Mouse (Mus musculus): ENCODE measurements around the gene Pdgfb. TPM values are rescaled to one million over a fixed set of nuclear protein-coding genes. Genes with fewer than 3 reads are reported as not detected.

The Pdgfb gene
- polyA plus RNA-seq, 1 experiment from 2014 or later: 8.0 TPM

DNA sequence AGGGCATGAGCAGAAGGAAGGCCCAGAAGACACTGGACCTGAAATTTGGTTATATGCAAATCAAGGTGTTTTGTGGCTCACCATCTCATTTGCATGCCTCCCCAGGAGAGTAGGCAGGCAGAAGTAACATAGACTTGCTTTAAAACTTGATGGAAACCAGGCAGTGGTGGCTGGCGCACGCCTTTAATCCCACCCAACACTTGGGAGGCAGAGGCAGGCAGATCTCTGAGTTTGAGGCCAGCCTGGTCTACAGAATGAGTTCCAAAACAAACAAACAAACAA lies 23.3 kb upstream of the Pdgfb start:
- H3K4me3 ChIP-seq (ENCODE audit: low read length): no peak overlapping the region
- H3K4me1 ChIP-seq (ENCODE audit: control insufficient read depth, insufficient read depth, low read depth, low read length): no peaks in the 10 kb centered on the region
- H3K9me3 ChIP-seq (ENCODE audit: control insufficient read depth, low read length): no peaks in the 10 kb centered on the region
- no peaks in the 10 kb centered on the region for H3K27me3 ChIP-seq (replicated peaks; ENCODE audit: control insufficient read depth, insufficient read depth, low read length)
- no peak overlapping the region for H3K4me2 ChIP-seq (ENCODE audit: low read length)
- no peaks in the 10 kb centered on the region for H3K36me3 ChIP-seq (ENCODE audit: control insufficient read depth, insufficient read depth, low read length)
- no peak for ATAC-seq
- no peak overlapping the region for H3K9ac ChIP-seq (ENCODE audit: low read depth, low read length)
- WGBS: 100% methylated on average over 2 of the region's 2 CpGs
- H3K27ac ChIP-seq (ENCODE audit: low read depth, low read length): no peak overlapping the region

DNA sequence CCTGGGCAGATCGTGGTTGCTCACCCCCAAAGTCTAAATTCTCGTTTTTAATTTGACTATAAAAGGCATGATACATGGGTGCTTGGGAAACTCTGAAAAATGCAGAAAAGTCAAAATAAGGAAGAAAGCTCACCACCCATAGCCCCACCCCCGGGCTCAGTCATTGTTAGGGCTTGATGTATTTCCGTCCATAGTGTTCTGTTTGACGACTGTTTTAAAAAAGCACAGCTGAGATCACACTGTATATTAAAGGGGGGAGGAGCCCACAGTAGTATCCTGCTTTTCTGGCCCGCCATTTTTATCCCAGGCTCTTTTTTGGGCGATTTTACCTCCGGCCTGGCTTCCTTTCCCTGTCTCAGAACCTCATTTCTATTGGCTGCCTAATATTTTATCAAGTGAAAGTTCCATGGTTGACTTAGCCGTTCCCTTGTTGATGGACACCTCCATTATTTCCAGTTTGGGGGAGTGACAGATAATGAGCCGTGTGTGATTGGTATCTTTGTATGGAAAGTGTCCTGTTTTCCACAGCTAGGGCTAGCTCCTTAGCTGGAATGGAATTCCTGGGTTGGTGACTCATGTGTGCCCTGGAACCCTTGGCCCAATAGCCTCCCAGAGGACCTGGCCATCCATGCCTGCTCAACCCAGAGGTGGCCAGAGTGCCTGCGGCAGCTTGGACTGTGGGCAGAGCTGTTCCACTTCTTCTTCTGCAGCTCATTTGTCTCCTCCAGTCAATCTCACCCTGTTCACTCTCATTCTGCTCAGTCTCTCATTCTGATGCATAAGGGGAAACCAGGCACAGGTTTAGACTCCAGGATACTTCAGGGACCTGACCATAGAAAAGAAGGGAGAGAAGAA lies 22.7 kb upstream of the Pdgfb start:
- WGBS: 78% methylated on average over 11 of the region's 11 CpGs
- Histone ChIP-seq H3K9me3 (ENCODE audit: control insufficient read depth, low read length) (no peaks in the 10 kb centered on the region), H3K4me2 (ENCODE audit: low read length) (no peak overlapping the region), H3K9ac (ENCODE audit: low read depth, low read length) (no peak overlapping the region), H3K36me3 (ENCODE audit: control insufficient read depth, insufficient read depth, low read length) (no peaks in the 10 kb centered on the region), H3K4me1 (ENCODE audit: control insufficient read depth, insufficient read depth, low read depth, low read length) (no peaks in the 10 kb centered on the region), H3K4me3 (ENCODE audit: low read length) (no peak overlapping the region), H3K27ac (ENCODE audit: low read depth, low read length) (no peak overlapping the region), H3K27me3 (replicated peaks; ENCODE audit: control insufficient read depth, insufficient read depth, low read length) (no peaks in the 10 kb centered on the region)
- ATAC-seq: no peak

DNA sequence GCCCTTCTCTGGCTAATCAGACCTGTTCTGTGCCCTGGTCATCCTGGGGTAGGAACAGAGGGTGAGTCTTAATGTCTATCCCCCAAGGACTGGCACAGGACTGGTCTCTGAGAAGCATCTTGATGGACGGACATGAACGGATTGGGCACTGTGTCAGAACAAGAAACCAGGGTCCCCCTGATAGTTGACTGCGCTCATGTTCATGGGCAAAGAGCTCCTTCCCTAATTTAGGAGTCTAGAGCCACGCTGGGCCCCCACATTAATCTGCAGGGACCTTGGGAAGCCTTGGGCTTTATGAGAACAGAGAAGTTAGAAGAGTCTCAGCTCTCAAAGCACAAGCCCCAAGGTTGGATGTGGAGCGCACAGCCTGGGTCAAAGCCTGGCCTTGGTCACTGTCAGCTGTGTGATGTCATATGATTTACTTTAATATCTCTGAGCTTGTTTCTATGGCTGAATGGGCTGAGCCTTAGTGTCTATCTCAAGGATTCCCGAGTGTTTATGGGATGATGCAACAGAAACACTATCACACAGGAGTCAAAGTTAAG lies 20.6 kb upstream of the Pdgfb start:
- H3K4me3 ChIP-seq (ENCODE audit: low read length): no peak overlapping the region
- ATAC-seq: no peak
- 86% methylated on average over 6 of the region's 6 CpGs for WGBS
- H3K9me3 ChIP-seq (ENCODE audit: control insufficient read depth, low read length): no peaks in the 10 kb centered on the region
- H3K36me3 ChIP-seq (ENCODE audit: control insufficient read depth, insufficient read depth, low read length): no peaks in the 10 kb centered on the region
- no peak overlapping the region for H3K9ac ChIP-seq (ENCODE audit: low read depth, low read length)
- no peak overlapping the region for H3K27ac ChIP-seq (ENCODE audit: low read depth, low read length)
- no peaks in the 10 kb centered on the region for H3K27me3 ChIP-seq (replicated peaks; ENCODE audit: control insufficient read depth, insufficient read depth, low read length)
- no peaks in the 10 kb centered on the region for H3K4me1 ChIP-seq (ENCODE audit: control insufficient read depth, insufficient read depth, low read depth, low read length)
- H3K4me2 ChIP-seq (ENCODE audit: low read length): no peak overlapping the region

DNA sequence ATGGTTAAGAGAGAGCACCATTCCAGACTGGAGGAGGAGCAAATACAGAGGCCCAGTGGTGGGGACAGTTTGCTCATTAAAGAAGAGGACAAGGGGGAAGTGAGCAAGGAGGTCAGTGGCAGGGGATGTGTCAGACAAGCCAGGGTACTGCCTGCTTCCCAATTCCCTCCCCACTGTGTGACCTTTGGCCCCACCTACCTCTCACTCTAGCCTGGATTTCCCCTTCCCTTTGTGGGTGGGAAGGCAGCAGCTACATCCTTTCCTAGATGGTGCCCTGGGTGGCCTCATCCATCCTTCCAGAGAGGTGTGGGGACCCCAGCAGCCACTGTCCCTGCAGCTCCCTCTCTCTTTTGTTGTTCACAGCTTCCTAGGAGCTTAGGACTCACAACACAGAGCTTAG lies 20.1 kb upstream of the Pdgfb start:
- Histone ChIP-seq H3K27ac (ENCODE audit: low read depth, low read length) (no peak overlapping the region), H3K36me3 (ENCODE audit: control insufficient read depth, insufficient read depth, low read length) (no peaks in the 10 kb centered on the region), H3K9me3 (ENCODE audit: control insufficient read depth, low read length) (no peaks in the 10 kb centered on the region), H3K4me2 (ENCODE audit: low read length) (no peak overlapping the region), H3K27me3 (replicated peaks; ENCODE audit: control insufficient read depth, insufficient read depth, low read length) (no peaks in the 10 kb centered on the region), H3K4me1 (ENCODE audit: control insufficient read depth, insufficient read depth, low read depth, low read length) (no peaks in the 10 kb centered on the region), H3K9ac (ENCODE audit: low read depth, low read length) (no peak overlapping the region), H3K4me3 (ENCODE audit: low read length) (no peak overlapping the region)
- ATAC-seq: no peak

DNA sequence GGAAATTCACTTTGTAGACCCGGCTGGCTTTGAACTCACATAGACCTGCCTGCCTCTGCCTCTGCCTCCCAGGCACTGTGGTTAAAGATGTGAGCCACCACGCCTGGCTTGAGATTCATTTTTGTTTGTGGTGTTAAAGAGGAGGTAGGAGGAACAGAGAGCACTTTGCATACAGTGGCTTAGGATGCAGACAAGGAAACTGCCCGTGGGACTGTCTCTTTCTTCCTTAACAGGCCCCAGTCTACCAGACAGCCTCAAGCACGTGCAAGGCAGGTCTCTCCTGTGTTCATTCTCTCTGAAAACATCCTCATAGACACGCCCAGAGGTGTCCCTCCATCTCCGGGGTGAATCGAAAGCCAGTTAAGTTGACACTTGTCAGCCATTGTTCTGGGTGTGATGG lies 19.6 kb upstream of the Pdgfb start:
- Histone ChIP-seq H3K27me3 (replicated peaks; ENCODE audit: control insufficient read depth, insufficient read depth, low read length) (no peaks in the 10 kb centered on the region), H3K27ac (ENCODE audit: low read depth, low read length) (no peak overlapping the region), H3K36me3 (ENCODE audit: control insufficient read depth, insufficient read depth, low read length) (no peaks in the 10 kb centered on the region), H3K4me2 (ENCODE audit: low read length) (no peak overlapping the region), H3K9ac (ENCODE audit: low read depth, low read length) (no peak overlapping the region), H3K9me3 (ENCODE audit: control insufficient read depth, low read length) (no peaks in the 10 kb centered on the region), H3K4me3 (ENCODE audit: low read length) (no peak overlapping the region), H3K4me1 (ENCODE audit: control insufficient read depth, insufficient read depth, low read depth, low read length) (no peaks in the 10 kb centered on the region)
- 74% methylated on average over 7 of the region's 7 CpGs for WGBS
- ATAC-seq: no peak

DNA sequence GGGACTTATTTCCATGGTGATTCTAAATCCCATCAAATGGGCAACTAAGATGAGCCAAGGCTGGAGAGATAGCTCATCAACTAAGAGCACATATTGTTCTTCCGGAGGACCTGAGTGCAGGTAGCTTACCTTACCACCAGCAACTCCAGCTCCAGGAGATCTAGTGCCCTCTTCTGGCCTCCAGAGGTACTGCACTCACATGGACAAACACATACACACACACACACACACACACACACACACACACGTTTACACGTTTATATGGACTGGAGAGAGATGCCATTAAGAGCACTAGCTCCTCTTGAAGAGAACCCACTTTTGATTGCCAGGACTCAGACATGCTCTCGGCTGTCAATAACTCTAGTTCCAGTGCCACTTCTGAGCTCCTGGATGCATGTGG lies 16.4 kb upstream of the Pdgfb start:
- no peak overlapping the region for H3K4me3 ChIP-seq (ENCODE audit: low read length)
- WGBS: 94% methylated on average over 4 of the region's 4 CpGs
- H3K9me3 ChIP-seq (ENCODE audit: control insufficient read depth, low read length): no peaks in the 10 kb centered on the region
- H3K4me2 ChIP-seq (ENCODE audit: low read length): no peak overlapping the region
- ATAC-seq: no peak
- no peak overlapping the region for H3K9ac ChIP-seq (ENCODE audit: low read depth, low read length)
- no peak overlapping the region for H3K27ac ChIP-seq (ENCODE audit: low read depth, low read length)
- H3K36me3 ChIP-seq (ENCODE audit: control insufficient read depth, insufficient read depth, low read length): no peaks in the 10 kb centered on the region
- no peaks in the 10 kb centered on the region for H3K4me1 ChIP-seq (ENCODE audit: control insufficient read depth, insufficient read depth, low read depth, low read length)
- H3K27me3 ChIP-seq (replicated peaks; ENCODE audit: control insufficient read depth, insufficient read depth, low read length): no peaks in the 10 kb centered on the region

DNA sequence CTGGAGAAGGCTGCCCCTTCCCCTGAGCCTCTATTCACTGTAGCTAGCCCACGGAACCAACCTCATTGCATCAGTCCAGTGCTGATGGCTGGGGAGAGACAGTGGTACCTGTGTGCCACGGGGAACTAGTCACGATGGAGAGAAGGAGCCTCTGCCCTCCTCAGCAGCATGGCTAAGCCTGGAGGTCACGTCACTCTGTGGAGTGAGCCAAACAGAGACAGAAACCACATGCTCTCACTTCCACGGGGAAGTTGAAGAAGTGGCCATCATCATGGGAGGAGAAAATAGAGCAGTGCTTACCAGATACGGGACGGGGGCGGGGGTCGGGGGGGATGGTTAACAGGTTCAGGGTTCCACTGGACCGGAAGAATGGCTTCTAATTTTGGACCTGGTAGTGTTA lies 15.6 kb upstream of the Pdgfb start:
- Histone ChIP-seq H3K9me3 (ENCODE audit: control insufficient read depth, low read length) (no peaks in the 10 kb centered on the region), H3K36me3 (ENCODE audit: control insufficient read depth, insufficient read depth, low read length) (no peaks in the 10 kb centered on the region), H3K27me3 (replicated peaks; ENCODE audit: control insufficient read depth, insufficient read depth, low read length) (no peaks in the 10 kb centered on the region), H3K4me1 (ENCODE audit: control insufficient read depth, insufficient read depth, low read depth, low read length) (peaks cover 3% of the 10 kb centered on the region; the same call in 1 of the 2 replicates), H3K4me3 (ENCODE audit: low read length) (no peak overlapping the region), H3K4me2 (ENCODE audit: low read length) (no peak overlapping the region), H3K27ac (ENCODE audit: low read depth, low read length) (no peak overlapping the region), H3K9ac (ENCODE audit: low read depth, low read length) (no peak overlapping the region)
- ATAC-seq: no peak
- WGBS: 97% methylated on average over 10 of the region's 10 CpGs

DNA sequence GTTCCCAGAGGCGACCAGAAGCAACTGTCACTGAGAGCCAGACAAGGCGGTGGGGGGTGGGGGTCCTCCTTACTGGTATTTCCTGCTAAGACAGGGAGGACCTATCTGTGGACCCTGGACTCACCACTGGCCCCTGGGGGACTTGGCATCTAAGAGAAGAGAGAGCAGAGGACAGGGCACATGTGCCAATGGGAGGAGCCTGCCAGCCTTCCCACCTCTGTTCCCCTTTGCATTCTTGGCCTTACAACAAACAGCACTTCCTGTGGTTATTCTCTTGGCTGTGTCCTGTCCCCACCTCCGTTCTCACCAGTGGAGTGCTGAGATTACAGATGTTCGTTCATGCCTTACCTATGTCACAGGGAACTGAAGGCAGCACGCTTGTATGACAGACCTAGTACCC lies 14.1 kb upstream of the Pdgfb start:
- Histone ChIP-seq H3K4me2 (ENCODE audit: low read length) (no peak overlapping the region), H3K36me3 (ENCODE audit: control insufficient read depth, insufficient read depth, low read length) (no peaks in the 10 kb centered on the region), H3K27me3 (replicated peaks; ENCODE audit: control insufficient read depth, insufficient read depth, low read length) (no peaks in the 10 kb centered on the region), H3K4me1 (ENCODE audit: control insufficient read depth, insufficient read depth, low read depth, low read length) (peaks cover 11% of the 10 kb centered on the region), H3K27ac (ENCODE audit: low read depth, low read length) (no peak overlapping the region), H3K9ac (ENCODE audit: low read depth, low read length) (no peak overlapping the region), H3K9me3 (ENCODE audit: control insufficient read depth, low read length) (no peaks in the 10 kb centered on the region), H3K4me3 (ENCODE audit: low read length) (no peak overlapping the region)
- WGBS: 71% methylated on average over 5 of the region's 5 CpGs
- ATAC-seq: no peak

DNA sequence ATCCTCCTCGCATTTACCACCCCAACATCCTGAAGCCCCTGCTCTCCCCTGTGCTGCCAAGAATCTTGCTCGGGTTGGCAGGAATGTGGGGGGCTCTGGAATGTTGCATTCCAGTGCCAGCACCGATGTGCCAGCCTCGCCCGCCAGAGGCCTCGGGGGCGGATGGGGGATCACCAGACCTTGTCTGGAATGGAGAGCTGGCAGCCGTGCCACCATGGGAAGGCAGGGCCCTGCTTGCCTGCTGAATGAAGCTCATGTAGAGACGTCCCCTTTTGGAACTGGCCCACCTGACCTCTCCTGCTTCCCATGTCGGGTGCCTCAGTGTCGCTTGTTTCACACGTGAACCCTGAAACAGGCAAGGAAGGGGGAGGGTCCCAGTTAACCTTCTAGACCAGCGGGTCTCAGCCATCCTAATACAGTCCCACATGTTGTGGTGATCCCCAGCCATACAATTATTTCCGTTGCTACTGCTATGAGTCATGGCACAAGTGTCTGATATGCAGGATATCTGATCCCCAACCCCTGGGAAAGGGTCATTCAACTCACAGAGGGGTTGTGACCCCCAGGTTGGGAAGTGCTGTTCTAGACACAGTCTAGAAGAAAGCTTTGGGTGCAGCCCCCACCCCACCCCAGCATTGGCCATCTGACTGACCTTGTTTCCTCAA lies 12.0 kb upstream of the Pdgfb start:
- Histone ChIP-seq H3K4me3 (ENCODE audit: low read length) (no peak overlapping the region), H3K36me3 (ENCODE audit: control insufficient read depth, insufficient read depth, low read length) (no peaks in the 10 kb centered on the region), H3K27ac (ENCODE audit: low read depth, low read length) (no peak overlapping the region), H3K9me3 (ENCODE audit: control insufficient read depth, low read length) (no peaks in the 10 kb centered on the region), H3K27me3 (replicated peaks; ENCODE audit: control insufficient read depth, insufficient read depth, low read length) (no peaks in the 10 kb centered on the region), H3K4me2 (ENCODE audit: low read length) (no peak overlapping the region), H3K4me1 (ENCODE audit: control insufficient read depth, insufficient read depth, low read depth, low read length) (peaks cover 11% of the 10 kb centered on the region), H3K9ac (ENCODE audit: low read depth, low read length) (no peak overlapping the region)
- WGBS: 66% methylated on average over 14 of the region's 14 CpGs
- ATAC-seq: 0 out of 2 replicates have a peak, but pooled peaks have one; percentile 20
